Mouse (Mus musculus) retina, adult 2 months (tissue): Measurements from ENCODE around the gene Srl.
"Not testable (repeated sequence)": the region's sequence is repeated elsewhere in the genome, so short reads cannot be mapped to it uniquely, and the experiment has no call there.

Experiments used
- DNase-seq: peaks from one replicate; pipeline ENCODE4 v3.0.0-alpha.2; 2012; ENCODE audit warnings: low read depth, low spot score

The Srl gene

GRCm38 (mm10) chr16:4552829-4553550 lies 11.4 kb upstream of the Srl start:
- DNase-seq, result no peak

GRCm38 (mm10) chr16:4551885-4552284 lies 10.3 kb upstream of the Srl start:
- no peak for DNase-seq

- DNase-seq, result peak; percentile 56
Observed at GRCm38 (mm10) chr16:4551056-4551455, 9.4 kb upstream of the Srl start.

DNA sequence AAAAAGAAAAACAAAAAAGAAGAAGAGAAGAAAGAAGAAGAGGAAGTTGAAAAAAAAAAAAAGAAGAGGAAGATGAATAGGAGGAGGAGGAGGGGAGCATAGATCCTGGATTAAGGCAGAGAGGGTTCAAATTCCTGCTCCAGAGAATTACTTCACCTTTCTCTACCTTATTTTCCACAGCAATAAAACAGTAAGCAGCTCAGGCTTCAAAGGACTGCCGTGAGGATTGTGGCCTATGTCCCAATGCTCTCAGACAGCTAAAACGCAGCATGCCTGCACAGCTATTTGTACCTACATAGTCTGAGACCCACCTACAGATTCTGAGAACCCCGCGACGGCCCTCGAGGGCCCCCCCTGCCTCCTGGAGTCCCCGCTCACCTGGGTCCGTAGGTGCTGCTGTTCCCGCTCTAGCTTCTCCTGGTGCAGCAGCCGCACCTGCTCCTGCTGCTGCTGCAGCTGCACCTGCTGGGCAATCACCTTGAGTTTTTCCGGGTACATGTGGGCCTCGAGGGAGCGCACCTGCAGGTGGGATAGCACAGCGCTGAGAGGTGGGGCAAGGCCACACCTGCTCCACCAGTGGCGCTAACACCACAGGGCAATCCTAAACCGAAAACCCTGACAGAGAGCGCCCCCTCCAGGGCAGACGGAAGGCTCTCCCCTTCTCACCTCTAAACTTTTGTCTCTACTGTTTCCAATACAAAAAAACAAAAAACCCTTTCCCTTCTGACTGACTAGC lies 7.5 kb upstream of the Srl start:
- no peak for DNase-seq

DNA sequence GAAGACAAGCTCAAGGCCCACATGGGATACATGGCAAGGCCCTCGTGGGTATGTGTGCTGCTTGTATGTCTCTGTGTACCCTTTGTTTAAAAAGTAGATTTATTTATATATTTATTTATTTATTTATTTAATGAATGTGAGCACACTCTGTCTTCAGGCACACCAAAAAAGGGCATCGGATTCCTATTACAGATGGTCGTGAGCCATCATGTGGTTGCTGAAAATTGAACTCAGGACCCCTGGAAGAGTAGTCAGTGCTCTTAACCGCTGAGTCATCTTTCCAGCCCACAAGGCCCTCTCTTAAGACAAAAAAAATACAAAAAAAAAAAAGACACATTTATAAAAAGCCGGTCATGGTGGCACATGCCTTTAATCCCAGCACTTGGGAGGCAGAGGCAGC lies 6.0 kb upstream of the Srl start:
- no peak for DNase-seq

DNA sequence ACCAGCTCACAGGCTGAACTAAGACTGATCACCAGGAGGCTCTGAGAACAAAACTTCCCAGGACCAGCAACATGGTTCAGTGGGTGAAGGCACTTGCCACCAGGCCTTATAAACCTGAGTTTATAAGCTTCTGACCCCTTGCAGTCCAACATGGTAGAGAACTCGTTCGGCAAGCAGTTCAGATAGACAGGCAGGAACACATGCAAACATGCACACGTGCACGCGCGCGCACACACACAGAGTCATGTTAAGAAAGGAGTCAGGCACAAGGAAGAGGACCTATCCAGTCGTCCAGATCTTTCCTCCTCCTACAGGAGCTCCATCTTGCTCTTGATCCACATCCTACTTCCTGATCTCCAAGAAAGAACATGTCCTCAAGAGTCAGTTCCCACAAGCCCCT lies 5.2 kb upstream of the Srl start:
- no peak for DNase-seq

- DNase-seq, result no peak
Observed at GRCm38 (mm10) chr16:4544845-4545244, 3.2 kb upstream of the Srl start.

GRCm38 (mm10) chr16:4543266-4543665 lies 1.6 kb upstream of the Srl start:
- DNase-seq, result no peak

DNA sequence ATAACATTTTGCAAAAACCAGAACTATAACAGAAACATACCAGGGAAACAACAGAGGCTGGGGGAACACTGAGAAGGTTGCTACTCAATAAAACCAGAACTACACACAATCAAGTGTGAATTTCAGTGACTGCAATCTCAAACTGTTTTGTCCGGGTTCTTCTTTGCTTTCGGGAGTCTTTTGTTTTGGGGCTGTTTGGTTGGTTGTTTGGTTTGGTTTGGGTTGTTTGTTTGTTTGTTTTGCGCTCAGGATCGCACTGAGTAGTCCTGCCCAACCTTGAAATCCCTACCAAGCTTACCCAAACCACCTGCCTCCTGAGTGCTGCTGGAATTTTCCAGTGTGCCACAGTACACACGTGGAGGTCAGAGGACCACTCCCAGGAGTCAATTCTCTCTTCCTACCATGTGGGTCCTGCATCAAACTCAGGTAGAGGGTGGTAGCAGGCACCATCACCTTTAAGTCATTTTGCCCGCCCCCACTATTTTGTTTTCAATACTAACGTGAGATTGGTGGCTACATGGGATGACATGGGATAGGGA lies 689 bp upstream of the Srl start:
- DNase-seq, result no peak

DNA sequence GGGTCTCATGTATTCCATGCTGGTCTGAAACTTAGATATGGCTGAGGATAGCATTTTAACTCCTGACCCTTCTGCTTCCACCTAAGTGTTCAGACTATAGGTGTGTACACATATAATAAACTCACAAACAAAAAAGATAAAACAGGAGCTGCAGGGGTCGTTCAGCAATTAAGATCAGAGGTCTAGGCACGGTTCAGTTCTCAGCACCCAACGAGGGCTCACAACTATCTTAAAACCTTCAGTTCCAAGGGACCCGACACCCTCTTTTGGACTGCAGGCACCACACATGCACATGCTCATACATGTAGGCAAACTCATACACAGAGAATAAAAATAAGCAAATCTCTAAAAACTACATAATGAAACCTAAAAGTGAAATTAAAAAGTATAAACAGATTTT lies 583 bp downstream of the Srl start:
- DNase-seq, result no peak

- no peak for DNase-seq
Observed at GRCm38 (mm10) chr16:4540064-4540775, 1.4 kb downstream of the Srl start.

GRCm38 (mm10) chr16:4539521-4539920 lies 2.1 kb downstream of the Srl start:
- DNase-seq, result no peak

DNA sequence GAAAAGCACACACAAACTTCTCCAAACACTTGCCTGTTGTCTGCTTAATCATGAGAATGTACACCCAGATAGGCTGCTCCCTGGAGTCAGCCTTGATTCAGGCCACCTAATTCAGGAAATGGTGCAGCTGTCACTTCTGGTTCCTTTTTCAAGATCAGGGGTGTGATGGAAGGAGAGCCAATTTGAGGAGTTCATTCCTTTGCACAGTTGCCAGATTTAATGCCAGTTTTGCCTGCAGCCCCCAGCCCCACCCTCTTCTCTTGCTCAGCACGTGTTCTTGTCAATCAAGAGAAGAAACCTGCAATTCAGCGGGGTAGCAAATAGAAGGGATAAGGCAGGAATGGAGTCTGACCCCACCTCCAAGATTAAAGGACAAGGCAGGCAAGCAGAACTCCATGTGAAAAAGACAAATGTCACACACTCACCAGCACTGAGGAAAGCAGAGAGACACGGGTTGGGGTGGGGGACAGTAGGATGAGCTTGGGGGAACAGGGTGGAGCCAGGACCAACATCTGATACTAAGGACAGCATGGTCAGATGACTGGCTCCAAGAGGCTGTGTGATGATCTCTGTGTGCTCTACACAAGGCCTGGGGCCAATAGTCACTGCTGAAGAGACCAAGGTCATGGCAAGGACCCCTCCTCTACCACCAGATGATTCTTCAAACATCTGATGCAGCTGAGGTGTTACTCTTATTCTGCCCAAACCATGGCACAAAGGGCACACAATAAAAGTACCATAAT lies 3.8 kb downstream of the Srl start:
- DNase-seq, result no peak

DNA sequence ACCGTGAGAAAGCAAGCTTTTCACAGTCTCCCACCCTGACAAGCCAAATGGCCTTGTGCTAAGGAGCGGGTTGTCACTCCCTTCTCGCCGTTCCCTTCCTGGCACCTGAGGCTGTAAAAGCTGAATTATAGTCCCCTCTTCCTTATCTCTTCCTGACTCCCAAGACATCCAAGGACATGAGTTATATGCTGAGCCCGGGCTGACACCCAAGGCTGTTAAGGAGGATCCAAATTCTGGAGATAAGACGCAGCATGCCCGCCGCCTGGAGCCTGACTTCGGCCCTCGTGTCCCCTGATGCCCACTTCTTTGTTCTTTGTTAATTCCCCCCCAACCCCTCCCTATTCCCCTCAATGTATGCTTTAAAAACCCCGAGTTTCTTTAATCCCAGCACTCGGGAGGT lies 14.2 kb downstream of the Srl start:
- not testable (repeated sequence) for DNase-seq

GRCm38 (mm10) chr16:4523313-4524004 lies 18.2 kb downstream of the Srl start:
- no peak for DNase-seq

DNA sequence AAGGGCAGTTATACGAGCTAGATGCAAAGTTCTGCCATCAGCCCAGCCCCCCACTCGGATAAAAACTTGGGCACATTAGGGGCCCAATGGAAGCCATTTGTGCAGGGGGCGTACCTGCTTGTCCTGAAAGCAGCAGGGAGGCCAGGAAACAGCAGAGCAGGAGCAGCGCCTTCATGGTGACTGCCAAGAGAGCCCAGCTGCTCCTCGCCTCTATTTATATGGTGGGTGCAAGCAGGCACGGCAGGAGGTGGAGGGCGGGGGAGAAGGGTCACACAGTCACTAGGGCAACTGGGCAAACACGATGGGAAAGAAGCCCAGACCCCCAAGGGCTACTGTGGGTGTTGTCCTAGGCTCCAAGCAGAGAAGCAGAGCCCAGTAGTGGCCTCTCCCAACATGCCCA lies 18.7 kb downstream of the Srl start:
- no peak for DNase-seq

DNA sequence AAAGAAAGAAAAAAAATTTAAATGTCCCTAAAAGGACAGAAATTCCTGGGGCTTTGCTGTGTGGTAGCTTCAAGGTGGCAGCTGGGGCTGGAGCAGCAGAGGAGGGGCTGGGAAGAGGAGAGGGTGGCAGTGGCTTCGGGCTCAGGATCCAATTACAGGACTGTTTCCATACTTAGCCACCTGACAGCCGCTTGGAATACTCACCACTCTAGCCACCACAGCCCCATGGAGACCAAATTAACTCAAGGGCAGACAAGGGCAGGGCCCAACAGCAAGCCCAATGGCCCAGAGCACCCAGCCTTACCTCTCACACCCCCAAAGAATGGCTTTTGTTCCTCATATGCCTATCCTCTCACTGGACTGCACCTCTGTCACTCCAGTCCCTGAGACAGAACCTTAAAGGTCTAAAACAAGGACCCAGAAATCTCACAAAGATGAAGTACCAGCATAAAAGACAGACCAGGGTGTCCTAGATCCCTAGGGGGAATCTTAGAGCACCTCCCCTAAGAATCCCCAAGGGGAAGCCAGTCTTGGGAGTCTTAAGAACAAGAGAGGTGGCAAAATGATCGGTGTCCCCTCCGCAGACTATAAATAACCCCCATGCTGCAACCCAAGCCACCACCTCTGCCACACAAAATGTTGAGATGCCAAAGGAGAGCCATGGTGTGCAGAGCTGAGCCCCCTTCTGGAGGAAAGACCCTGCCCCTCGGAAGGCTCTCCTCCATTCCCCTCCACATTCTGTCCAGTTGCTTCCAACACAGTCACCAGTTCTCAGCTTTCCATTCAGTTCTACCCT lies 19.7 kb downstream of the Srl start:
- no peak for DNase-seq

DNA sequence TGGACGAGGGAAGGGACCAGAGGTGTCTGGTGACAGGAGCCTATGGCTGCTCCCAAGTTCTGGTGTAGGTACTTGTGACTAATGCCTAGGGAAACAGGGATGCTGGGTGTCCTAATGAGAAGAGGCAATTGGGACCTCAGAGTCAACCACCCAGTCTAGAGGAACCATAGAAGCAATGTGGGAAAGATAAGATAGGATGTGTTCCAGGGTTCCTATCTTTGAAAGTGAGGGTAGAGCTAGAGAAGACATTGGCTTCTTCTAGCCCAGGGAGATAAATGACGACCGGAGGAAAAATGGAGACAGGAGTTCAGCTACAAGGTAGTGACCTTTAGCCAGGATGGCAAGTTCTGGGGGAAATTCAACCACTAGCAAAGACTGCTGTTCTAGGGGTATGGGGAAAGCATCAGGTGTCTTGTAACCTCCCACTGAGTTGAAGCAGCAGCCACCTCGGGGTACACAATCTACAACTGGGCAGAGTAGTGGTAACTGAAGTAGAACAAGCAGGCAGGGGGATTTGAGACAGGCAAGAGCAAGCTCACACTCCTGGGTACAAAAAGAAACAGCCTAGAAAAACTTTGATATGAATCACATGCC lies 20.4 kb downstream of the Srl start:
- no peak for DNase-seq

GRCm38 (mm10) chr16:4520673-4521072 lies 20.9 kb downstream of the Srl start:
- no peak for DNase-seq

DNA sequence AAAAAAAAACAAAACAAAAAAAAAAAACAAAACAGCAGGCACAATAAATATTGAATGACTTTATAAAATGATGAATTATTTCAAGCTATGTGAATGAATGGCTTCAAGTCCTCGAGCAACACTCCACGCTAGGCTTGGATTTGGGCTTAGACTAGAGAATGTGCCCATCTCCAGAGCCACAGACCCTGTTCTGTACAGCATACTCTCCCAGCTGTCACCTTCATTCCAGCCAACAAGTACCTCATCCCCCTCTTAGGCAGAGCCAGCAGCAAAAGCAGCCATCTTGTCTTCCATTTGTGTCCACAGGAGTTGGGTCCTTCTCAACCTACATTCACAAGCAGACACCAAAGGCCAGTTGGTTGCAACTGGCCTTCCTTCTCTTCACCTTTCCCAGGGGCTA lies 21.8 kb downstream of the Srl start:
- DNase-seq, result no peak
